Mouse (Mus musculus) lung, postnatal 0 days (tissue): Measurements from ENCODE around the gene Ccdc122.
"Not testable (repeated sequence)": the region's sequence is repeated elsewhere in the genome, so short reads cannot be mapped to it uniquely, and the experiment has no call there.

ENCODE experiments used
- CTCF ChIP-seq: IDR thresholded peaks from 2 replicates; pipeline ENCODE4 v1.5.1; 2016; ENCODE audit warnings: antibody characterized with exemption, mild to moderate bottlenecking
- EP300 ChIP-seq: IDR thresholded peaks from 2 replicates; pipeline ENCODE4 v1.6.1; 2016; ENCODE audit warnings: antibody characterized with exemption, mild to moderate bottlenecking, control low read depth

- TF ChIP-seq CTCF, EP300: not testable (repeated sequence)
Observed at GRCm38 (mm10) chr14:77016783-77017182, 19.8 kb upstream of the Ccdc122 start.
